Mouse (Mus musculus) embryonic facial prominence, embryonic 14.5 days (tissue): Measurements from ENCODE around the gene Tcl1b5. TPM values are rescaled to one million over a fixed set of nuclear protein-coding genes. Genes with fewer than 3 reads are reported as not detected.
"Not testable (repeated sequence)": the region's sequence is repeated elsewhere in the genome, so short reads cannot be mapped to it uniquely, and the experiment has no call there.

Experiments used
- ATAC-seq: fragments of 200-750 bp; cut with Nextera tagmentation; 2 replicates; pipeline ENCODE4 v1.8.0; 2017; ENCODE audit warnings: low read depth, moderate number of reproducible peaks, moderate TSS enrichment
- DNase-seq: peaks from one replicate; pipeline ENCODE4 v3.0.0-alpha.2; 2015; ENCODE audit warnings: low spot score
- H3K27ac ChIP-seq: fragments of 300-500 bp; sonication (generic); replicated peaks from 2 replicates; pipeline ENCODE4 v1.5.1; 2014; ENCODE audit warnings: low read depth, mild to moderate bottlenecking, low read length, moderate library complexity
- H3K27me3 ChIP-seq: fragments of 300-500 bp; sonication (generic); replicated peaks from 2 replicates; pipeline ENCODE4 v1.6.1; 2014; ENCODE audit warnings: low read length; ENCODE audit not compliant: control insufficient read depth, insufficient read depth
- H3K36me3 ChIP-seq: fragments of 300-500 bp; sonication (generic); 2 replicates; pipeline ENCODE4 v1.6.1; 2014; ENCODE audit warnings: low read length, mixed read lengths; ENCODE audit not compliant: control insufficient read depth, insufficient read depth
- H3K4me1 ChIP-seq: fragments of 300-500 bp; sonication (generic); 2 replicates; pipeline ENCODE4 v1.6.1; 2014; ENCODE audit warnings: antibody characterized with exemption, low read length; ENCODE audit not compliant: control insufficient read depth, insufficient read depth
- H3K4me2 ChIP-seq: fragments of 300-500 bp; sonication (generic); 2 replicates; pipeline ENCODE4 v1.6.1; 2014; ENCODE audit warnings: low read depth, mild to moderate bottlenecking, low read length, moderate library complexity, mixed read lengths
- H3K4me3 ChIP-seq: fragments of 300-500 bp; sonication (generic); 2 replicates; pipeline ENCODE4 v1.5.1; 2014; ENCODE audit warnings: low read depth, mild to moderate bottlenecking, low read length
- H3K9ac ChIP-seq: fragments of 300-500 bp; sonication (generic); 2 replicates; pipeline ENCODE4 v1.6.1; 2014; ENCODE audit warnings: low read depth, mild to moderate bottlenecking, low read length, moderate library complexity, mixed read lengths
- H3K9me3 ChIP-seq: fragments of 300-500 bp; sonication (generic); 2 replicates; pipeline ENCODE4 v1.6.1; 2016; ENCODE audit warnings: low read length; ENCODE audit not compliant: control insufficient read depth
- WGBS: fragments of 180-500 bp; shearing (Covaris S2); extraction: QIAGEN DNeasy Blood & Tissue Kit; methylation state at CpG from one replicate; pipeline ENCODE4 v1.1.7; 2014; 5-methylcytosine and 5-hydroxymethylcytosine counted together
- polyA plus RNA-seq: library from polyadenylated mRNA; unstranded; fragments of >200 nt; fragmentation: Nextera tagmentation; extraction: Ambion mirVana; gene quantifications from 2 replicates; pipeline ENCODE4 v1.2.1, GENCODE M21; 2014

Tcl1b5 gene
- polyA plus RNA-seq, 1 experiment from 2014 or later = not detected

DNA sequence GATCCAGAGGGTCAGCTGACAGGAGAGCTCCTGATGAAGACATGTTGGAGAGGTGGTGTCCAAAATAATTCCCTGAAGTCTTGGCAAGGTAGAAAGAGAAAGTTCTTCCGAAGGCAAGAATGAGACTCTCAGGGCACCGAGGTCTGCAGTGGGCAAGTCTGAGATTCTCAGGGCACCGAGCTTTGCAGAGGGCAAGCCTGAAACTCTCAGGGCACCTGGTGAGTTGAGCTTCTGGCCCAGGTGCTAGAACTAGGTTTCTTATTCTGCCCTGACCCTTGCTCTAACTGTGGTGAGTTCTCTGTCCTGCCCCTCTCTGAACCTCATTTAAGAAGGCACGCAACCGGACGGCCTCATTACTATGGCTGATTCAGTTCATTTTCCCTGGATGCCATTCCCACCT lies 14.6 kb downstream of the Tcl1b5 start, which contains the start of gene Tcl1b3:
Gene Tcl1b3 (plus strand): TSS at position 301 of the 400 bp plus-strand sequence.
- not testable (repeated sequence) for H3K9me3 ChIP-seq, H3K36me3 ChIP-seq, H3K9ac ChIP-seq, H3K27ac ChIP-seq, H3K4me1 ChIP-seq, H3K4me2 ChIP-seq, DNase-seq, H3K27me3 ChIP-seq, H3K4me3 ChIP-seq, ATAC-seq
- WGBS = 94% methylated on average over 6 of the region's 6 CpGs

DNA sequence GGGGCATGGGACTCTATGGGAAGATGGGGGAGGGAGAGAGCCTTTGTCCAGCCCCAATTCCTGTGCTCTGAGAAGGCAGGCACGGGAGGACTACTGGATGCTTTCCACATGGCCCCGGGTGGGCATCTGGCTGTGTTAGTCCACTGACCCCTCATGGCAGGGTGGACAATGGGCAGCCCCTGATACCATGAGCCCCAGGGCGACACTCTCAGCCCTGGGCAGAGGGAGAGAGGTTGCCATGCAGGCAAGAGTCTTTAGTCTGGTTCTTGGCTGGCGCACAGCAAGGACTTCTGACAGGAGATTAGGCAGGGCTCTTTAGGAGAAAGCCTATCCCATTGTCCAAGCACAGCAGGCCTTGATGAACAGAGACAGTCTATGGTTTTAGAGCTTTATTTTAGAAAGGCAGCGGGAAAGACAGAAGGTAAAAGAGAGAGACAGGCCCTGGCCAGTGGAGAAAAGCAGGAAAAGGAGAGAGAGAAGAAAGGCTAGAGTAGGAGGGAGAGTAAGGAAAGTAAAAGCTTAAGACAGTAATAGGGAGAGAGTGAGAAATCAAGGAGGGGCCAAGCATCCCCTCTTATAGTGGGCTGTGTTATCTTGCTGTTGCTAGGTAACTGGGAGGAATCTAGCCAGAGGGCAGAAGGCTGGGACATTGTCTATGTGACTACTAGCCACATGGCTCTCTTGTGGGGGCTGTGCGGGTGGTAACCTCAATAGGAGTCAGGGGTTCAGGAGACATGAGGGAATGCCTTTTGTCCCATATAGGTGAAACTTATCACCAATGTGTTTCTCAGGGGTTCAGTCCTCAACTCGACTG lies 23.7 kb downstream of the Tcl1b5 start:
- not testable (repeated sequence) for ATAC-seq, H3K36me3 ChIP-seq, H3K27ac ChIP-seq, H3K27me3 ChIP-seq, DNase-seq, H3K4me1 ChIP-seq, H3K9me3 ChIP-seq, H3K4me2 ChIP-seq, H3K4me3 ChIP-seq, H3K9ac ChIP-seq
- WGBS = 44% methylated on average over 7 of the region's 7 CpGs

DNA sequence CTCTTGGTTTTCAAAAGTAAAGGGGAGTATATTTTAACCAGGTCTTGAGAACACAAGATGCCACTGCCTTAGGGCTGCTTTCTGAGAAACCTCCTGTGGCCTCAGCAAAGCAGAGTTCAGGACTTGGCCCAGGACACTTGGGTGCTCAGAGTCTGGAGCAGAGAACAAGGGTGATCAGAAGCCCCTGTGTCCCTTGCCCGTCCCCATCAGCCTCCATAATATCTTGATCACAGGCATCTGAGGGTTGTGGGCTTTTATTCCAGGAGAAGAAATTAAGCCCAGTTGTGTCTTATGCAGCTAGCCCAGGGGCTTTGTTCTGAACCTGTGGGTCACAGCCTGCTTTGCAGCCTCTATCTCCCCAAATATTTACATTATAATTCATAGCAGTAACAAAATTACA lies 25.5 kb downstream of the Tcl1b5 start, which contains the start of gene Tcl1b4:
Gene Tcl1b4 (plus strand): TSS at position 301 of the 400 bp plus-strand sequence.
- H3K27ac ChIP-seq, H3K9ac ChIP-seq, ATAC-seq, H3K27me3 ChIP-seq, H3K9me3 ChIP-seq, H3K4me3 ChIP-seq, H3K36me3 ChIP-seq, H3K4me2 ChIP-seq, H3K4me1 ChIP-seq, DNase-seq: not testable (repeated sequence)
- 71% methylated on average over 1 of the region's 1 CpGs for WGBS

DNA sequence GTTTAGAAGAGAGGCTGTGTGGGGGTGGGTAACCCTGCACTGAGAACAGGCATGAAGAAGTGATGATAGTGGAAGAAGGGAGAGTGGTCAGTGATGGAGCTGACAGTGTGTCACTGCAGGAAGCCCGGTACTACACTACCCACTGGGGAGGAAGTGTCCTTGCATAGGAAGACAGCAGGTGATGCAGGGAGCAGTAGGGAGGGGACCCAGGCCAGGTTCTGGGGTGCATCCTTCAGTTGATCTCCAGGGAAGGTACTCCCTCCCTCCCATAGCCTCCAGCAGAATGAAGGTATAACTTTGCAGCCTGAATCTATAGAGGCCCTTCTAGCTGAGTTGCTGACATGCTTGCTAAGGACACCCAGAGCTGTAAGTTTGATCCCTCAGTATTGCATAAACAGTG lies 30.9 kb downstream of the Tcl1b5 start:
- H3K9me3 ChIP-seq = no peaks in the 10 kb centered on the region
- DNase-seq = no peak
- no peak overlapping the region for H3K27ac ChIP-seq

DNA sequence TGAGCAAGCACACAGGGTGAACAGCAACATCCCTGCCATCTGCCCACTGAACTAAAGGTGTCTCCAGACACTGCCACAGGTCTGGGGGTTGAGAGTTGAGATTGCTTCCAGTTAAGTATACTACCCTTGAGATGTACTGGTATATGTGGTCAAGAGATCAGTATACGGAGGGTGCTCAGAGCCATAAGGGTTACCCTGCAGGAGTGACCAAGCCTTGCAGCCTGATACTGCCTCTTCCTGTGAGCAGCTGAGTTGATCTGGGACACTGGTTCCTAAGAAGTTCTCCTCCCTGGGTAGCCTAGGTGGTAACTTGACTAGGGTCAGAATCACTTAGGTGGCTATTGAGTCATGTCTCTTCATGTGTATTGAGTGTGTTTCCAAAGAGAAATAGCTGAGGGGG lies 32.3 kb downstream of the Tcl1b5 start:
- Histone ChIP-seq H3K4me1 (no peaks in the 10 kb centered on the region), H3K9me3 (no peaks in the 10 kb centered on the region), H3K27me3 (no peaks in the 10 kb centered on the region), H3K4me2 (no peak overlapping the region), H3K27ac (no peak overlapping the region), H3K9ac (no peak overlapping the region), H3K4me3 (no peak overlapping the region), H3K36me3 (no peaks in the 10 kb centered on the region)
- DNase-seq (no peak), ATAC-seq (no peak)
- 86% methylated on average over 1 of the region's 1 CpGs for WGBS

More for the DNA sequence above, 30.9 kb downstream of the Tcl1b5 start:
- Histone ChIP-seq H3K4me2 (no peak overlapping the region), H3K36me3 (no peaks in the 10 kb centered on the region), H3K4me1 (no peaks in the 10 kb centered on the region), H3K9ac (no peak overlapping the region), H3K4me3 (no peak overlapping the region), H3K27me3 (no peaks in the 10 kb centered on the region)
- no peak for ATAC-seq
- WGBS = 60% methylated on average over 1 of the region's 1 CpGs

DNA sequence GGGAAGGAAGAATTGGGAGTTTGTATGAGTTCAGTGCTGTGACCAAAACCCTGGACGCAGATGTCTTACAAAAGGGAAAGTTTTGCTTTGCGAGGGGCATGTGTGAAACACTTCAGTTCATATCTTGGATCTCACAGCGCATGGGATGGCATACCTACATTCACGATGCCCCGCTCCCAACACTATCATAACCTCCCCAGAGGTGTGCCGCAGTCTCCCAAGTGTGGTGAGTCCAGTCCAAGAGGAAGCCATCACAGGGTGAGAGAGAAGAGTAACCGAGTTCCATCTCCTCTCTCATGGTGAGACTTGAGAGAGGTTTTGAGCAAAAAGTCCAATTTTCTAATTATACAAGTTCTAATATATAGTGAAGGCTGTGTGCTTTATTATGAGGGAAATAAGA lies 33.1 kb downstream of the Tcl1b5 start:
- H3K4me3 ChIP-seq = no peak overlapping the region
- no peaks in the 10 kb centered on the region for H3K9me3 ChIP-seq
- ATAC-seq (no peak), DNase-seq (no peak)
- H3K36me3 ChIP-seq = no peaks in the 10 kb centered on the region
- H3K27ac ChIP-seq = no peak overlapping the region
- H3K9ac ChIP-seq = no peak overlapping the region
- 90% methylated on average over 7 of the region's 7 CpGs for WGBS
- H3K4me1 ChIP-seq = no peaks in the 10 kb centered on the region
- no peak overlapping the region for H3K4me2 ChIP-seq
- no peaks in the 10 kb centered on the region for H3K27me3 ChIP-seq

DNA sequence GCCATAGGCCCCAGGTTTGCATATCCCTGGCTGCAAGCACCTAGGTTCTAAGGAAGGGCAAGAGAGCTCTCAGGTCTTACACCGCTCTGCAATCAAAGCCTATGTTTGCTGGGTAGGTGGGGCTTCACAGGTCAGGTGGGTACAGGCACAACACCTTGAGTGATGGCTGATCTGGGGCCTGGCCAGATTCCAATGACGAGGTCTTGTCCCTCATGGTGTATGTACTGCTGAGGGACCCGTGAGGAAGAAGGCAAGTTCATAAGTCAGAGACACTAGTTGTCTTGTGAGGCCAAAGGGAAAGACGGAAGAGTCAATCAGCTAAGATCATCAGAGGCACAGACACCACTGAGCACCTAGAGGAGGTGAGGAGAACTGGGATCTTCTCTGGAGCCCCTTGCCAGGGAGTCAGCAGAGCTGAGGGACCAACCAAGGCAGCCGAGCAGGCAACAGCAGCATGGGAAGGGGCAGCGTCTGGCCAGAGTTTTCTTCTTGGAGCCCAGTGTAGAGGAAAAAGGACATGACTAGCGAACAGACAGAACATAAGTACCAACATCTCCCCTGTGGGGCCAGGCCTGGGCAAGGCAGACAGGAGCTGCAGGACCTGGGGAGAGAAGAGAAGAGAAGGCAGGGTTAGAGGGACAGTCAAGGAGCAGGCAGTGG lies 41.1 kb downstream of the Tcl1b5 start:
- Histone ChIP-seq H3K27me3 (no peaks in the 10 kb centered on the region), H3K36me3 (no peaks in the 10 kb centered on the region), H3K4me3 (no peak overlapping the region), H3K4me1 (no peaks in the 10 kb centered on the region), H3K27ac (no peak overlapping the region), H3K9me3 (no peaks in the 10 kb centered on the region), H3K4me2 (no peak overlapping the region), H3K9ac (no peak overlapping the region)
- no peak for DNase-seq
- ATAC-seq = no peak
- WGBS = 86% methylated on average over 7 of the region's 7 CpGs

DNA sequence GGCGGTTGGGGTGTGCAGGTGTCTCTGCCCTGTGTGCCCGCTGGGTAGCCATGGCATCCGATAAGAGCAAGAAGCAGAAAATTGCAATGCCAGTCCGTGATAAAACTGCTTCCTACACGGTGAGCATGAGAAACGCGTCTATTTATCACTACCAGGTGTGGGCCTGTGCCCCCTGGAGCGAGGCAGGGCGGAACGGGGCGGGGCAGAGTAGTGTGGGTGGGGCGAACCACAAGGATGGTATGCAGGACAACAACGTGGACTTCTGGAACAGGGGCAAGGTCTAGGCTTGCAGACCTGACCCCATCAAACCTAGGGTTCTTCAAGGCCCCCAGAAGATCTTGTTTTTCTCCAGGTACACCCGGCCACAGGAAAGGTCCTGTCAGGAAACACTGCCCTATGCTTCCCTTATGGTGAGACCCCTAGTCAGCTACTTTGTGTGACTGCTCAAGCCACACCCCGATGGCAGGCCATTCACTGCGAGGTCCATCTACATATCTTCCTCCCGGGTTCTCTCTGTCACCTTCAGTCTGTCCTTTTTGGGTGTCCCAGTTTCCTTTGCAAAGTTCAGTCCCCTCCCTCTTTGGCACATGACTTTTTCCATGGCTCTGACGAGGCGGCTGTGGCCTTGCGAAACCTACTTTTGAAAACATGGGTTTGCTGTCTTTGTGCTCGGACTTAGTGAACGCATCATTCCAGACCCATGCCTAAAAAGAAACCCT lies 46.6 kb downstream of the Tcl1b5 start, which contains the start of gene Tcl1:
Gene Tcl1 (minus strand): TSS at position 193 of the 719 bp plus-strand sequence.
- no peaks in the 10 kb centered on the region for H3K9me3 ChIP-seq
- H3K27ac ChIP-seq = no peak within 1 kb of the TSS
- no peaks in the 10 kb centered on the region for H3K27me3 ChIP-seq
- no peaks in the 10 kb centered on the region for H3K4me1 ChIP-seq
- H3K36me3 ChIP-seq = no peaks in the 10 kb centered on the region
- H3K9ac ChIP-seq = no peak within 1 kb of the TSS
- H3K4me2 ChIP-seq = no peak within 1 kb of the TSS
- 91% methylated on average over 22 of the region's 22 CpGs for WGBS
- H3K4me3 ChIP-seq = no peak within 1 kb of the TSS
- no peak for DNase-seq
- no peak for ATAC-seq
